Mouse (Mus musculus): Measurements from ENCODE around the gene Prrc2b.

The Prrc2b gene

GRCm38 (mm10) chr2:32275823-32276222 lies 124.9 kb downstream of the Prrc2b start:
- no peak for DNase-seq (ENCODE audit: low read depth, low spot score)

GRCm38 (mm10) chr2:32282289-32282688 lies 131.4 kb downstream of the Prrc2b start:
- DNase-seq (ENCODE audit: low read depth, low spot score) = no peak

- no peak for DNase-seq (ENCODE audit: low read depth, low spot score)
Observed at GRCm38 (mm10) chr2:32282727-32283126, 131.8 kb downstream of the Prrc2b start.

GRCm38 (mm10) chr2:32283986-32284385 lies 133.1 kb downstream of the Prrc2b start:
- DNase-seq (ENCODE audit: low read depth, low spot score) = no peak

Data from retina, adult 2 months (tissue).